Mouse (Mus musculus) layer of hippocampus, adult 9-11 months (tissue): ENCODE measurements around the gene Sardh.

ENCODE experiments used
- DNase-seq: peaks from one replicate; pipeline ENCODE4 v3.0.0; 2022

Sardh gene

DNA sequence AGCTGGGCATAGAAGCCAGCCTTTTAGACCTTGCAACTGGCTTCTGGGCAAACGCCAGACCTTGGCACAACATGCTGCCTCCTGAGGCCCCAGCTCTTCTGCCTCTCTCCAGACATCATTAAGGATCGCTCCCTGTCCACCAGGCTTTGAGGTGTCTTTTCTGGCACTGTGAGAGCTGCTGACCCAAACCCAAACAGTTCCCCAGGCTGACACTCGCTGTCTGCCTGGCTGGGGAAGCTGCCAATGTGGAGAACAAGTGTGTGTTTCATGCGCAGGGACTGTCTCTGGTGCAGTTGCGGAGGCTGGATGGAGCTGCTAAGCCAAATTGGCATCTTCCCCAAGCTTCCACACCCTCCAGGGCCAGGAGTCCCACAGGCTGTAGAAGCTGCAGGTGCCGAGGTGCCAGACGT lies 25.1 kb downstream of the Sardh start:
- peak; percentile 85 for DNase-seq

DNA sequence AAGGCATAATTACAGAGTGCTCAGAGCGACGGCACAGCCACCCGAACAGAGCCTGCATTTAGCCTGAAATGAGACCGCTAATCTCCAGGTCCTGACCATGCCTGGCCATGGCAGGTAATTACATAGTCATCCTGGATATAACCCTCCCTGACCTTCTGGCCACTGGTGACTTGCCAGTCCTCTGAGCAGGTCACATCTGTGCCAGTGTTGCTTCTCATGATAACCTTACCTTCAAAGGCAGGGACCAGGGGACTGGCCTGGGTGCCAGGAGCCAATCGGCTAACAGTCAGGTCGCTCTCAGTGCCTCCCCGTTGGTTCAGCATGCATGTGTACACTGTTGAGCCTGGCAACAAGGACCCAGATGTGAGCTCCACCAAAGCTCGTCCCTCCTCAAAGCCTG lies 29.6 kb downstream of the Sardh start:
- DNase-seq: no peak

DNA sequence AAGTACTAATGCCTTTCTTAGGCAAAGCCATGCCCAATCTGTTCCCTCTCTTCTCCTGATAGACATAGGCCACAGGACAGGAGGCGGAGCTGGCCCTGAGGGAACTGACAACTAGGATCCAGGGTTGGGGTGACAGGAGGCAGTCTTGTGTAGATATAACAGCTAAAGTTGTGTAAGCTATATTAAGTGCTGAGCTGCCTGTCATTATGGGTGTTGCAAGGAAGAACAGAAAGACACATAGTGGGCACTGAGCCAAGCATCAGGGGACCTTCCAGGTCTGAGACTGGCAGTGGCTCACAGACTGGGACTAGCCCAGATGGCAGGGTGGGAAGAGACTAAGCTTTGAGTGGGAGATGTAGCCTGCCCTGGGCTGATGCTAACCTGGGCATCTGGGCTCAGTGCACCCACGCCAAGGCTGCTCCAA lies 30.0 kb downstream of the Sardh start:
- DNase-seq: peak; percentile 69

DNA sequence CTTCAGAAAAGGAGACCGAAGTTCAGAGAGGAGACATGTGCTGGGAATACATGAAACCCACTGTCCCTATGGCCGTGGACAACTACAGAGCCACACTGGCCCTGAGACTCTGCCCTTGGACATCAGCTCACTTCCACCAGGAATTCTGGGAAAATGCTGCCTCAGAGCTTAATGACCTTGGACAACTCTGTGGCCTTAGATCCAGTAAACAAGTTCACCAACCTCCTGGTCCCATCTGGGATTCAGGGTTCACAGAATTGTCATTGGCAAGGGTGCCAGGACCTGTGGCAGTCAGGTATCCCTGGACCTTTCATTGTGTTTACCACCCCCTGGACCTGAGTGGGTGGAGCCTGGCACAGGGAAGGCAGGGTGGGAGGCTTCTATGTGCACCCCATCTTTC lies 32.6 kb downstream of the Sardh start:
- no peak for DNase-seq

DNA sequence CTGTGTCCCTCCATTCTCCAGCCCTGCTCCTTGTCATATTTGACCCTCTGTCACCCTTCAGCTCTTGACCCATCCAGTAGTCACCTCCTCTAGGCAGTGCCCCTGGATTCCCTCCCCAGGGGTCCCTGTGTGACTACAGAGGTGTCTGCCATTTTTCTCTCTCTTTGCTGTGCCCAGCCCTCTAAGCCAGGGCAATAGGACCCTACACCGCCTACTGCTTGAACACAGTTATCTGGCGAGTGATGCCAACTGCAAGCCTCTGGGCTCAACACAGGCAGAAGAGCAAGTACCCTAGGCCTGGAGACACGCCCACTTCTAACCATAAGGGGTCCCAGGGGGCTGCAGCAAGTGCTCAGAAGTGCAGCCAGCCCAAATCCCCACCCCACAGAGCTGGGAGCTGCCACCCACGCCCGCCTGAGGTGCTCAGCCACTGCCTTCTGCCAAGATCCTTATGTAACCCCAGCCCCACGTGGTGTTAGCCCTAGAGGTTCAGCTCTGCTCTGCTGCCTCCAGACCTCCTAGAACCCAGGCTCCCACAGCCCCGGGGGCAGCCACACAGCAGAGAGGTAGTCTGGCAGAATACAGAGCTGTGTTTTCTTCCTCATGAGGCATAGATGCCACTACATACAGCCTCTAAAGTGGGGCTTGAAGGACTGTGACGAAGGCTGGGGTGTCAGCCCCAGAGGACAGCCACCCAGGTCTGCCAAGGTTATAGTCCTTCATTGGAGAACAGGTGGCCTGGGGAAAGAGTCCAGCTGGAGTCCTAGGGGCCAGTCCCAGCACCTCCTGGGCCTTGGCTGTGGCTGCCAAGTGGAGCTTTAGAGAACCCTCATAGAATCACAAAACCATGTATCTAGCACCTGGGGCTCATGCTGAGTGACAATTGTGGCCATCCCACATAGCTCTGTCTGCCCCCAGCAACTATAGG lies 35.9 kb downstream of the Sardh start:
- peak; percentile 53 for DNase-seq

DNA sequence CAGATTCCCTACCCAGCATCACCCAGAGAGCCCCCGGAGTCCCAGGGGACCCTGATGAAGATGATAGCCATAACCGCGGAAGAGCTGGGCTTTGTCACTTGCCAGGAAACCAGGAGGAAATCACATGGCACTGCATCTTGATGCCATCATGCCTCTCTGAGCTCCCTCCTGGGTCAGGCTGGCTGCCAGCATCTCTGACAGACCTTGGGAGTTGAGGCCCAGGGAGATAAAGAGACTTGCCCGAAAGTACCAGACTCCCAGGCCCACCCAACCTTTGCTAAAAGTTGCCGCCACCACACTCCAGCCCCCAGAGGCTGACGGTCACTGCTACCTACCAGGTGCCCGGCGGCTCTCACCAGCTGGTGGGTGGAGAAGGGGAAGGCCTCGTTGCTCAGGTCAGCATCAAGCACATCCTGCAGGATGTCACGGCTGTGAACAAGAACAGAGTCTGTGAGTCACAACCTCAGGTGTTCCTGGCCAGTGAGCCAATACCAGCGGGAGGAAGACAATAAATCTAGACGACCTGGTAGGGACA lies 37.4 kb downstream of the Sardh start:
- DNase-seq: no peak

DNA sequence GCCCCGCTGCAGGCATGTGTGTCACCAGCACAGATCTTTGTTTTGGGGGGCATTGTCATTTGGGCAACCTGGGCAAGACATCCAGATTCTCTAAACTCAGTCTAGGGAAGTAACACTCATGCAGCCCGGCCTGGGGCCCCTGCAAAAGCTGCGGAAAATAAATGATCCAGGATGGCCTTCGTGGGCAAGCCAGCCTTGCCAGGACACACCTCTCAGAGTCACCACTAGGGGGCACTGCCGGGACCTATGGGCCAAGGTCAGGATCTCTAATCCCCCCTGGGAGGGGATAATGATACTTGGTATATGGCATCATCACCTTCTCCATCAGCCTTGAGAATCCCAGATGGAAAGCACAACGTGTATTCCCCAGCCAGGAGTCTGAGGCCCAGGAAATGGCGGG lies 37.9 kb downstream of the Sardh start:
- DNase-seq: no peak

DNA sequence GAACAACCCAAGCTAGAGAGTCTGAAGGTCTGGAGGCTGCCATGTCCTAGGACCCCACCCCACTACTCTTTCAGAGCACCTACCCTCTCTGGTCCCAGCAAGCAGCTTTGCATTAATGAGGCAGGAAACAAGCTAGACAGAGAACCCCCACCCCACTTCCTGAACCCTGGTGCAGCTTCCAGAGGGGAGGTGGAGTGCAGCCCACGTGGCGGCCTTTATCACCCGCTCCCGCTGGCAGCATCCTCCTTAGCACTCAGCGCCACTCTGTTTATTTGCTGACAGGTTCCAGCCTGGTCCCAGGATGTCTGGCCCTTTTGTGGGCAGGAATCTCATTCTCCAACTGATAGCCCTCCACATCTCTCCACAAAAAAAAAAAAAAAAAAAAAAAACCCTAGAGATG lies 38.3 kb downstream of the Sardh start:
- no peak for DNase-seq

DNA sequence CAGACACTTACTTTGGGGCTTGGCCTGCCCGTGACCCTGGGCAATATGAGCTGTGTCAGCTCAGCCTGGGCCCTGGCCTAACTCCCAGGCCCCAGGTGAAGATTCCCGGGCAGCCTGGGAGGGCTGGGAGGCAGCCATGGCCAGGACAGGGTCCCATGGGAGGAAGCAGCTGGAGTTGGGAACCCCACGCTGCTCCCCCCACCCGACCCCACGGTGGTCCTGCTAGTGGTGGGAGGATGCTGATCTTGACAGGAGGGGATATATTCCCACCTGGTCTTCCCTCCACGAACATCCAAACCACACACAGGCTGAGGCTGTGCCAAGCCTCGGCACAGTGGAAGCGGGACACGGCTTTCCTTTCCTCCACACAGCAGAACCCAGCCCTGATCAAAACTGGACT lies 38.8 kb downstream of the Sardh start:
- DNase-seq: no peak

DNA sequence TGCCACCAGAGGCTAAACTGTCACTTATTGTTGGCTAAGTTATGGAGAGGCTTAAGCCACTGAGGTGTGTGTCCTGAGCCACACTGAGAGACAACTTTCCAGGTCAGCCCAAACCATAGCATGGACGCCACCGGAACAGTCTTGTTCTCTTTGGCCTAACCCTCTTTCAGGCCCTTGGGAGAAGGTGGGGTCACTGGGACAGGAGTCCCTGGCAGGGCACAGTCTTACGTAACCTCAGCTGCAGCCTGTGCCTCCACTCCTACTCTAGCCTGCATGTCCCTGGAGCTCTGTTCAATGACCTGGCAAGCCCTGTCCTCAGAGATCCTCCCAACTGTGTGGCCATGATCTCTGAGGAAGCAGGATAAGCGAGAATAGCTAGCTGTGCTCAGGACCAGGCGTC lies 41.0 kb downstream of the Sardh start:
- DNase-seq: no peak

DNA sequence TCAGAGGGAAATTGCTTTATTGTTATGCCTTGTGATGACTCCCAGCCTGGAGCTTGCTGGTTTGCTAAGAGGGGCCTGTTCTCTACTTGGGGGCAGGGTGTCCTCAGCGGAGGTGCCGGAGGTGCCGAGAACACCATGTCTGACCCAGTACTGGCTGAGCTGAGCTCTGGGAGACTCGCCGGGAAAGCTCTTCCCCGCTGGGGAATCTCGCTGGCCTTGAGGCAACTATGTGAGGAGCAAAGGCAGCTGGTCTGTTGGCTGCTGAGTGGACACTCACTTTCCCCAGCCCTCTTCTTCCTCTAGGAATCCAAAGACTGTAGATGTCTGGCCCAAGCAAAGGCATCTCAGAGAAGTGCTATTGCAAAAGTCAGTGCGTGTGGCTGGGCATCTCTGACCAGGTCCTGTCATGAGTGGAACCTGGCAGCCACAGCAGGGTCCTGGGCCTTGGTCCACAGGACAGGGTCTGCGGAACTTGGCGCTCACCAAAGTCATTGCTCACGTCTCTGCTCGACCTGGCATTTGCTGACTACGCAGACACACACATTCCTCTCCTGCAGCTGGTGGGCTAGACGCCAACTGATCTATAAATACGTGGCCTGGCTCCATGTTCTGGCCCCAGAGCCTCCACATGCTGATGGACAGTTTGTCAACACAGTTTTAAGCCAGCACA lies 41.9 kb downstream of the Sardh start:
- no peak for DNase-seq

DNA sequence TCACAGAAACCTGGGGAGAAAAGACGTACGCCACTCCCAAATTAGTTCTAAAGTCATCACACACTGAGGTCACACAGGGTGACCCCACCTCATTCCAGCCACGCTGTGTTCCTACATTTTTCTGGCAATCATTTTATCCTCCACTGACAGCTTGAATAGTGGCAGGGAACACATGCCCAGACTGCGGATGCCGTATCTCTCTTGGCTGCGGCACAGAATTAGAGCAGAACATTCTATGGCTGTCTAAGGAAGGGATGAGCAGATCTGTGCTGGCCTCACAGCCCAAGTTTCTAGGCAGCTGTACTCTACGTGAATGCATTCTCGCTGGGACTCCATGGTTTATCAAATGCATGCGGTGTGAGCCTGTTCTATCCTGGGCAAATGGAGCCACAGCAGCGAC lies 42.5 kb downstream of the Sardh start:
- peak; percentile 76 for DNase-seq

DNA sequence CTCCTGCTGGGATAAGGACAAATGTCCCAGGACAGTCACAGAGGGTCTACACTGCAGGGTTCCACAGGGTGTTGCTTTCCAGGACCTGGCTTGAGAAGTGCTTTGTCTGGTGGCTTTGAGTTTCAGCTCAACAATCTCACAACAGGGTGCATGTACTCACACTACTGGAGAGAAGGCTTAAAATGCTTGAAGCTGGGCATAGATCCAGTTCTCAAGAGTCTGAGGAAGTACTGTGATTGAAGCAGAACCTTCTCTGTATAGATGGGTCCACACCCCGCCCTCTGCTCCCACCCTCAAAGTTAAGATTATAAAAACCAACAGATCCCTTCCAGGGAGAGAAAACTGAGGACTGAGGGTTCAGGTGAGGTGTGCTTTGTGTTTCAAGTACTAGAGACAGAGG lies 47.6 kb downstream of the Sardh start:
- no peak for DNase-seq

DNA sequence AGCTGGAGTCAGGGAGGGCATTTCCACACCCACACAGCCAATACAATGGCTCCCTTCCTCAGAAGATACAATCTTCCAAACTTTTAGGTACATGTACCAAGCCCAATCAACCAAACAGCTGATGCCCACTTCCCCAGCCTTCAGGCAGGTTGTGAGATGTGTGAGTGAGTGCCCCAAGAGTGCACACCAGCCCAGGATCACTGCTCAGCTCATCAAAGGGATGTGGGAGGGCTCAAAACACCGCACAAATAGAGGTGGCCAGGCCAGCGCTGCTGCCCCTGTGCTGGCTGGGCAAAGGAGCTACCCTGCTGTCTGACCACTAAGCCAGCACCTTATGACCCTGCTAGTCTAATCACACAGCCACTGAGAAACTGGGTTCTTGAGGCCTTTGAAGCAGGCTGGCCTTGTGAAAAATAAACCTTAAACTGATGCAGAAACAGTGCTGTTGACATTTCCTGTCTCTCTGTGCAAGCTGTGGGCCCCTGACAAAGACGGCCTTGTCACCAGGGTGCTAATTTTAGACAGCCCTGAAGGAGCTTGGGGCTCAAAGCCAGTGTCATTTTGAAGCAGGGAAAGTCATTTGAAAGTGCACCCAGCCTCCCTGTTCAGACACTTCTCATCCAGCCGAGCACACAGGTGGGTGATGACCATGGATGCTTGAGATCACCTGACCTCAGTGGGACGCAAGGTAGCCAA lies 49.4 kb downstream of the Sardh start:
- DNase-seq: no peak

DNA sequence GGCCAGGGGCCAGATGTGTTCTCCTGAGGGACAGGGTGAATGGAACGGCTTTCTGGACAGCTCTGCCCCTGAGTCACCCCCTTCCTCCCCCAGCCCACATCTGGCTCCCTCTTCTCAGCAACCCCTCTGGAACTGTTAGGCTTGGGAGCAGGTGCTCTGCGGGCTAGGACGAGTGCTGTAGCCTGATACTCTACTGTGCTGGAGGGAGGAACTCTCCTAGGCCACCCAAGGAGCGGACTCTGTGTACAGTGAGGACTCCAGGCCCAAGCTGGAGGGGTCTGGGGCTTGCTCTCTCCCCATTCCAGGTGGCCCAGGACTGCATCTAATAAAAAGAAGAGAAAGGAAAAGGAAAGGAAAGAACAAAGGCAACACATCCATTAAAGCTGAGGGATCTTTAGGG lies 58.1 kb downstream of the Sardh start:
- no peak for DNase-seq

DNA sequence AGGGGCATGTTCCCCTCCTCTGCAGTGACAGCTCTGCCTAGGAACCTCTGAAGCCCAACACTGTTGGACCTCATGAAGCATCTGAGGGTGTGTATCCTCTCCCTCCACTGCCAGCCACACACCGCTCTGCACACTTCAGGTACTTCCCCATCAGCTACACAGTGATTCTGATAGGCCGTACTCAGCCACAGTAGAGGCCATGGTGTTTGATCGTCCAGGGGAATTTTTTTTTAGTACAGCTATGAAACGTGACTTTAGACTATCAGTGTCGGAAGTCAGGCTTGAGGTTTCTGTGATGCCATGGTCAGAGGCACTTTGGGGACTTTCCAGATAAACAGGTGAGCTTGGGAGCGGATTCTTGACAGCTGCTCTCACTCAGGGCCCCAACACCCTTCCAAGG lies 60.6 kb downstream of the Sardh start:
- DNase-seq: no peak

DNA sequence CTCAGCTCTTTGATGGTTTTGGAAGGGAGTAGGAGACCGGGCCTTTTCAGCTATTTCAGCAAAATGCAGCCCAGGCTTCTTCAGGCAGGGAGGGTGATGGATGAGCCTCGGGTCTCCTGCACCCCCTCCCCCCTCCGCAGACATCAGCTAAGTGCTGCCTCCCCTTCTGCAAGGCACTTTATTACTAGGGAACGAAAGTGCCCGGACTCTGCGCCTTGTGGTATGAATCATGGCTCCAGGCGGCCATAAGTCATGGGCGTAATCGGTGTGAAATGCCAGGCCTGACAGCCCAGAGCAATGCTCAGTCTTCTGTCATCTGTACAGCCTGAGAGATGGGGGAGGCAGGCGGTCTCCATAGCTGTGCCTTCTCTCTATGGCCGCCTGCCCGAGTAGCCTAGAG lies 64.4 kb downstream of the Sardh start:
- DNase-seq: no peak

DNA sequence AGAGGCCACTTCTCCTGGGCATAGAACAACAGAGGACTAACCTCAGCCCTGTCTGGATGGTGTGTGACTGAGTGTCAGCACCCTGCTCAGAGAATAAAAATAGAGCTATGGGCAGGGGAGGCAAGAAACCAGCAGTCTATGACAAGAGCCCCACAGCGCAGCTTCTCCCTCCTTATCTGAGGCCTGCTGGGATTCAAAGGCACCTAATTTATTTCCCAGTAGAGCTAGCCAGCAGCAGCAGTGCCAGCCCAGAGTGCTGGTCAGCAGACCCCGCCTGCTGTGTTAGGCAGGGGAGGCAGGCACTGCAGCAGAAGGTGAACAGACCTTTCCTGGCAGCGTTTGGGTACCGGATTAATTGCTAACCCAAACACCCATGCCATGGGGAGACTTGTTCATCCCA lies 66.2 kb downstream of the Sardh start:
- DNase-seq: no peak

DNA sequence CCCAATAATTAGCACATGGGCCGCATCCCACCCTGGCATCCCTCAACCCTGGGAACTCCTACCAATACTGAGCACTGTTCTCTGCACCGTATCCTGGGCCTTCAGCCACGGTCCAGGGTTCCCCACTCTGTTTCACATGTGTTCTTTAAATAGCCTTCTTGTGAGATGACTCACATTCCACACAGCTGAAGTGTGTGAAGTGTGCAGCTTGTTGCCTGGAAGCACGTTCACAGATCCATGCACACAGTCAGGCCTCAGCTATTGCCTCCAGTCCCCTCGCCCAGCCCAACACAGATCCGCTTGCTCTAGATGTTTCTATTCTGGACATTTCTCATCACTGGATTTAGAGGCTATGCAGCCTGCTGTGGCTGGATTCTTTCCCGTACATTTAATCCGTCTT lies 69.0 kb downstream of the Sardh start:
- DNase-seq: no peak

DNA sequence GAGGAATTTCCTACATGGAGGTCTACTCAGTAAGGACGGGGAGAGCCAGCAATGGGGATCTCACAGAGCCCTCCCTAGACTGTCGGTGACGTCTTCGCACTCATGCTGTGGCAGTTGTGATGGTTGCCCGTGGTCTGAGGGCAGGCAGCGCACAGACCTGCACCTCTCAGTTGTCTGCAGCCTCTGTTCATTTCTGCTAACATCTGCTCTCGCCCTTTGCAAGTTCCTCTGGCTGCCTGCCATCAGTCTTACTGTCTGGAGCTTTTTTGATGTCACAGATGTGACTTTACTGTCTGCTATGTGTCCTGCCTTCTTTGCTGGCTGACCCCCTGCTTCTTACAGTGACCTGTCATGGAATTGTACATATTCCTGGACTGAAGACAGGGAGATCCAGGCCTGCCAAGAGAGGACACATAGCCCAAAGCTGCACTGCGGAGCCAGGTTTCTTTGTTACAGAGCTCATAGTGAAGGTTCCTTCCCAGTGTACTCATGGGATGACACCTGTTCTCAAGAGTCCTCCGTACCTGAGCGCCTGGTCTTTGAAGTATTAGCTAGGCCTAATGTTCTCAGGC lies 72.4 kb downstream of the Sardh start:
- no peak for DNase-seq

DNA sequence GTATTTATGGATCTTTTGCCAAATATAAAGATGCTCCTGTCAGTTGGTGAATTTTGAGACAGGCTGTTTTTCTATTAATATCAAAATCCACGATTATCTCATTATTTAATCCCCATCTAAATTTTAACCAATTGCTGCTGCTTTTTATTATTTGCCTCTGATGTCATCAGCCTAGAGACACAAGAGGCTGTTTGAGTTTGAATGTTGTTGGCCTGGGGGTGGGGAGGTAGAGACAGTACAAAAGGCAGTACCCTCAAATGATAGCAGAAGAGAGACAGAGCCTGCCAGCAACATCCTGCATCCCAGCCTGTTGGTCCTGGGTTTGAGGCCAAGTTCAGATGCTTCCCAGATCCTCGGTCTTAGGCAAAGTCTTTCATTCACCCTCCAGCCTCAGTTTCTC lies 73.9 kb downstream of the Sardh start:
- DNase-seq: peak; percentile 70

DNA sequence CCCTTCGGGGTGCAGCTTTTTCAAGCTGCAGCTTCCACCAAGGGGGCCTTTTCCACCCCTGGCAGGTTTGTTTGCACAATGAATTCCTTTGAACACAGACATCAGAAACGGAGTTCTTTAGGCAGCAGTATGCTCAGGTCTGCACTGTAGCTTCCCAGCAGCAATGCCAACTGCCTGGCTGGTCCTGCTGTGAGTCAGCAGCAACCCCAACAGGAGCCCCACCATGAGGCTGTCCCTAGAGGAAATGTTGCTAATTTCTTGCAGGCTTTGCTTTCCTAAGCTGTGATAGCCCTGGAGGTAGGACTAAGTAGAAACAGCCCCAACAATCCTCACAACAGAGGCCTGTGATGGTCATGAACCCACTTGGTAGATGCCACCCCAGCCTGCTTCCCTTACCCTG lies 81.1 kb downstream of the Sardh start:
- no peak for DNase-seq

DNA sequence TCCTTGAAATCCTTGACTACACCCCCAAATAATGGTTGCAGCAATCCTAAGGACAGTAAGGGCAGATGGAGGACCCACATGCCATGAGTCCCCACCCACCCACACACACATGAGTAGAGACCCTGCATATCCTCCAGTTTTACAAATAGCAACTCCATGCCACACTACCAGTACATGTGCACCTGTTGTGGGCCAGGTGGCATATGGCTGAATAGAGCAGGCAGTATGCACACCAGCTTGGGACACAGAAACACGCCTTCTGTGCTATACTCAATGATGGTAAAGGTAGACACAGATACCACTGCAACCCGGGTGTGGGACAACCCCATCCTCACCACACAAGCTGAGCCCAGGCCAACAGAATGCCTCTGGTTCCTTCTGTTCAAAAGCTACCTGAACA lies 82.1 kb downstream of the Sardh start:
- peak; percentile 84 for DNase-seq
